Mouse (Mus musculus) lung, embryonic 16.5 days (tissue): ENCODE results near the gene Scnm1. TPM values are rescaled to one million over a fixed set of nuclear protein-coding genes. Genes with fewer than 3 reads are reported as not detected.

Experiments used
- ATAC-seq: fragments of 200-750 bp; cut with Nextera tagmentation; 2 replicates; pipeline ENCODE4 v1.8.0; 2017; ENCODE audit warnings: low read depth, mild to moderate bottlenecking, moderate library complexity
- H3K27ac ChIP-seq: fragments of 300-500 bp; sonication (generic); 2 replicates; pipeline ENCODE4 v1.5.1; 2014; ENCODE audit warnings: mild to moderate bottlenecking, control low read depth, low read length
- H3K27me3 ChIP-seq: fragments of 300-500 bp; sonication (generic); 2 replicates; pipeline ENCODE4 v1.6.1; 2014; ENCODE audit warnings: low read depth, low read length, mixed read lengths; ENCODE audit not compliant: control insufficient read depth, insufficient read depth
- H3K36me3 ChIP-seq: fragments of 300-500 bp; sonication (generic); 2 replicates; pipeline ENCODE4 v1.6.1; 2014; ENCODE audit warnings: low read length; ENCODE audit not compliant: control insufficient read depth, insufficient read depth
- H3K4me1 ChIP-seq: fragments of 300-500 bp; sonication (generic); replicated peaks from 2 replicates; pipeline ENCODE4 v1.6.1; 2014; ENCODE audit warnings: low read length, mixed read lengths; ENCODE audit not compliant: control insufficient read depth, insufficient read depth
- H3K4me2 ChIP-seq: fragments of 300-500 bp; sonication (generic); 2 replicates; pipeline ENCODE4 v1.6.1; 2014; ENCODE audit warnings: low read depth, low read length, control low read depth
- H3K4me3 ChIP-seq: fragments of 300-500 bp; sonication (generic); 2 replicates; pipeline ENCODE4 v1.5.1; 2014; ENCODE audit warnings: mild to moderate bottlenecking, low read length, control low read depth
- H3K9ac ChIP-seq: fragments of 300-500 bp; sonication (generic); 2 replicates; pipeline ENCODE4 v1.6.1; 2014; ENCODE audit warnings: low read length, control low read depth
- H3K9me3 ChIP-seq: fragments of 300-500 bp; sonication (generic); 2 replicates; pipeline ENCODE4 v1.6.1; 2016; ENCODE audit warnings: low read length; ENCODE audit not compliant: control insufficient read depth
- WGBS: fragments of 180-500 bp; shearing (Covaris S2); extraction: QIAGEN DNeasy Blood & Tissue Kit; methylation state at CpG from one replicate; pipeline ENCODE4 v1.1.7; 2014; 5-methylcytosine and 5-hydroxymethylcytosine counted together
- polyA plus RNA-seq: library from polyadenylated mRNA; unstranded; fragments of >200 nt; fragmentation: Nextera tagmentation; extraction: Ambion mirVana; gene quantifications from 2 replicates; pipeline ENCODE4 v1.2.1, GENCODE M21; 2015

The Scnm1 gene
- polyA plus RNA-seq, 1 experiment from 2014 or later: 69.9 TPM

GRCm38 (mm10) chr3:95172526-95173255, 38.9 kb upstream of the Scnm1 start:
- Histone ChIP-seq H3K9ac (peak overlapping the region; percentile 59), H3K36me3 (peaks cover 4% of the 10 kb centered on the region; the same call in 1 of the 2 replicates)
- 23% methylated on average over 78 of the region's 84 CpGs for WGBS

GRCm38 (mm10) chr3:95171105-95171504, 37.3 kb upstream of the Scnm1 start:
- no peaks in the 10 kb centered on the region for H3K9me3 ChIP-seq
- ATAC-seq: no peak
- H3K4me3 ChIP-seq: no peak overlapping the region
- WGBS: 49% methylated on average over 6 of the region's 6 CpGs
- no peak overlapping the region for H3K9ac ChIP-seq
- H3K27me3 ChIP-seq: peaks cover 28% of the 10 kb centered on the region
- H3K27ac ChIP-seq: no peak overlapping the region
- peaks cover 13% of the 10 kb centered on the region; the same call in 1 of the 2 replicates for H3K4me1 ChIP-seq
- H3K36me3 ChIP-seq: peaks cover 4% of the 10 kb centered on the region; the same call in 1 of the 2 replicates
- no peak overlapping the region for H3K4me2 ChIP-seq

More at GRCm38 (mm10) chr3:95172526-95173255, 38.9 kb upstream of the Scnm1 start:
- ATAC-seq: peak; percentile 24
- H3K4me2 ChIP-seq: peak overlapping the region; percentile 62
- H3K27ac ChIP-seq: no peak overlapping the region
- H3K4me3 ChIP-seq: peak overlapping the region; percentile 47
- peaks cover 28% of the 10 kb centered on the region for H3K27me3 ChIP-seq
- peaks cover 13% of the 10 kb centered on the region; the same call in 1 of the 2 replicates for H3K4me1 ChIP-seq
- no peaks in the 10 kb centered on the region for H3K9me3 ChIP-seq

- Histone ChIP-seq H3K27ac (no peak overlapping the region), H3K9me3 (no peaks in the 10 kb centered on the region), H3K36me3 (peaks cover 4% of the 10 kb centered on the region; the same call in 1 of the 2 replicates), H3K4me3 (no peak overlapping the region), H3K27me3 (peaks cover 28% of the 10 kb centered on the region), H3K4me2 (no peak overlapping the region), H3K4me1 (peaks cover 13% of the 10 kb centered on the region; the same call in 1 of the 2 replicates), H3K9ac (no peak overlapping the region)
- WGBS: 91% methylated on average over 10 of the region's 10 CpGs
- no peak for ATAC-seq
Observed at GRCm38 (mm10) chr3:95169996-95170395, 36.2 kb upstream of the Scnm1 start.

- no peak overlapping the region for H3K4me2 ChIP-seq
- no peaks in the 10 kb centered on the region for H3K27me3 ChIP-seq
- WGBS: 78% methylated on average over 5 of the region's 5 CpGs
- no peaks in the 10 kb centered on the region for H3K36me3 ChIP-seq
- ATAC-seq: no peak
- no peak overlapping the region for H3K9ac ChIP-seq
- no peak overlapping the region for H3K27ac ChIP-seq
- H3K9me3 ChIP-seq: no peaks in the 10 kb centered on the region
- peaks cover 26% of the 10 kb centered on the region for H3K4me1 ChIP-seq
- H3K4me3 ChIP-seq: no peak overlapping the region
Observed at GRCm38 (mm10) chr3:95164840-95165239, 31.0 kb upstream of the Scnm1 start.

- Histone ChIP-seq H3K4me2 (no peak overlapping the region), H3K9ac (no peak overlapping the region), H3K4me3 (no peak overlapping the region), H3K9me3 (no peaks in the 10 kb centered on the region), H3K27ac (no peak overlapping the region), H3K4me1 (peaks cover 31% of the 10 kb centered on the region), H3K36me3 (no peaks in the 10 kb centered on the region), H3K27me3 (no peaks in the 10 kb centered on the region)
- no peak for ATAC-seq
- WGBS: 67% methylated on average over 1 of the region's 5 CpGs
Observed at GRCm38 (mm10) chr3:95164256-95164550, 30.4 kb upstream of the Scnm1 start.

GRCm38 (mm10) chr3:95163419-95164255, 29.8 kb upstream of the Scnm1 start:
- no peak for ATAC-seq
- Histone ChIP-seq H3K9ac (no peak overlapping the region), H3K4me3 (no peak overlapping the region), H3K9me3 (no peaks in the 10 kb centered on the region), H3K4me2 (no peak overlapping the region), H3K36me3 (no peaks in the 10 kb centered on the region), H3K4me1 (peaks cover 31% of the 10 kb centered on the region), H3K27ac (no peak overlapping the region), H3K27me3 (no peaks in the 10 kb centered on the region)
- WGBS: 42% methylated on average over 11 of the region's 11 CpGs

GRCm38 (mm10) chr3:95162345-95162628, 28.5 kb upstream of the Scnm1 start:
- H3K9ac ChIP-seq: no peak overlapping the region
- WGBS: 33% methylated on average over 2 of the region's 2 CpGs
- H3K36me3 ChIP-seq: no peaks in the 10 kb centered on the region
- H3K27me3 ChIP-seq: no peaks in the 10 kb centered on the region
- no peaks in the 10 kb centered on the region for H3K9me3 ChIP-seq
- peaks cover 31% of the 10 kb centered on the region for H3K4me1 ChIP-seq
- no peak for ATAC-seq
- no peak overlapping the region for H3K27ac ChIP-seq
- no peak overlapping the region for H3K4me3 ChIP-seq
- H3K4me2 ChIP-seq: peak overlapping the region; percentile 95; the same call in 1 of the 2 replicates

GRCm38 (mm10) chr3:95161618-95162344, 28.0 kb upstream of the Scnm1 start:
- peak overlapping the region; percentile 95 for H3K4me2 ChIP-seq
- peak overlapping the region; percentile 81 for H3K4me3 ChIP-seq
- H3K4me1 ChIP-seq: peaks cover 31% of the 10 kb centered on the region
- H3K27ac ChIP-seq: no peak overlapping the region
- 7% methylated on average over 9 of the region's 9 CpGs for WGBS
- H3K36me3 ChIP-seq: no peaks in the 10 kb centered on the region
- no peaks in the 10 kb centered on the region for H3K27me3 ChIP-seq
- H3K9me3 ChIP-seq: no peaks in the 10 kb centered on the region
- ATAC-seq: no peak
- H3K9ac ChIP-seq: peak overlapping the region; percentile 78

GRCm38 (mm10) chr3:95161041-95161551, 27.3 kb upstream of the Scnm1 start:
- Histone ChIP-seq H3K36me3 (no peaks in the 10 kb centered on the region), H3K4me2 (peak overlapping the region; percentile 95), H3K27me3 (no peaks in the 10 kb centered on the region), H3K9ac (peak overlapping the region; percentile 78), H3K4me1 (peaks cover 31% of the 10 kb centered on the region), H3K9me3 (no peaks in the 10 kb centered on the region), H3K4me3 (peak overlapping the region; percentile 81), H3K27ac (no peak overlapping the region)
- no peak for ATAC-seq
- WGBS: 3% methylated on average over 30 of the region's 30 CpGs
